Mouse (Mus musculus): ENCODE results near the gene Abcg1. TPM values are rescaled to one million over a fixed set of nuclear protein-coding genes. Genes with fewer than 3 reads are reported as not detected.
A peak's percentile ranks its signal among the peaks of the same experiment; 100 is the strongest.

Abcg1 gene
- total RNA-seq, 2 experiments from 2014 or later = 37.4 to 40.6 TPM

DNA sequence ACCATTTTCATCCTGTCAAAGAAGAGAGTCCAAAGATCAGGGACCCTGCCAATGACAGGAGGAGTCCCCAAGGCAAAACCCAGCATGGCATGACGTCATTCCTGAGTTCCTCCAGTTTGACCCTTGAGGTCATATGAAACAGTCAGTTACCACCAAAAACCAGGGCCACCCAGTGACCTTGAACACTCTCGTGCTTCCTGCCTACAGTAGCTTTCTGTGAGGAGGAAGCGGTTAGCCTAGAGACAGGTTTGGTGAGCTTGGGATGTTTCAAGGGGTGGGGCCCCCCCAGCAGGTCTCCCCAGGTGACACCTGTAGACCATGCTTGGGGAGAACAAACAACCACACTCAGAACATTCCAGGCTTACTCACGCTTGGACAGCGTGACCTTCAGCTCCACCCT, 20.1 kb downstream of the Abcg1 start:
- DNase-seq (ENCODE audit: low spot score in 2 of 2) = no peak

DNA sequence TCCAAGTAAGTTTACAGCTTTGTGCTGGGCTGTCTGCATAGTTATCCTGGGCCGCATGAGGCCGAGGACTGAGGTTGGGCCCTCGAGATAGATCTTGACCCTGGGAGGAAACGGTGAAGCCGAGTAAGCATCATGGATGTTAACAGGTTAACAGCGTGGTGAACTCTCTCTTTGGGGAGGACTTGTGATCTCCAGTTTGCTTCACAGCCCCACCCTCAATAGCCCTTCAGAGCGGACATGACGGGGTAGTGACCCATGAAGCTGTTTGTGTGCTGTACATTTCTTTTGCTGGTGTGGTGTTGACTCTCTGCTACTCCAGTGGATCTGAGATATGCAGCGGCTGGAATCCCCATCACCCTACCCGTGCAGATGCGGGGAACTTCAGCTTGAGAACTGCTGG, 21.1 kb downstream of the Abcg1 start:
- DNase-seq (ENCODE audit: low spot score in 2 of 2) = no peak

DNA sequence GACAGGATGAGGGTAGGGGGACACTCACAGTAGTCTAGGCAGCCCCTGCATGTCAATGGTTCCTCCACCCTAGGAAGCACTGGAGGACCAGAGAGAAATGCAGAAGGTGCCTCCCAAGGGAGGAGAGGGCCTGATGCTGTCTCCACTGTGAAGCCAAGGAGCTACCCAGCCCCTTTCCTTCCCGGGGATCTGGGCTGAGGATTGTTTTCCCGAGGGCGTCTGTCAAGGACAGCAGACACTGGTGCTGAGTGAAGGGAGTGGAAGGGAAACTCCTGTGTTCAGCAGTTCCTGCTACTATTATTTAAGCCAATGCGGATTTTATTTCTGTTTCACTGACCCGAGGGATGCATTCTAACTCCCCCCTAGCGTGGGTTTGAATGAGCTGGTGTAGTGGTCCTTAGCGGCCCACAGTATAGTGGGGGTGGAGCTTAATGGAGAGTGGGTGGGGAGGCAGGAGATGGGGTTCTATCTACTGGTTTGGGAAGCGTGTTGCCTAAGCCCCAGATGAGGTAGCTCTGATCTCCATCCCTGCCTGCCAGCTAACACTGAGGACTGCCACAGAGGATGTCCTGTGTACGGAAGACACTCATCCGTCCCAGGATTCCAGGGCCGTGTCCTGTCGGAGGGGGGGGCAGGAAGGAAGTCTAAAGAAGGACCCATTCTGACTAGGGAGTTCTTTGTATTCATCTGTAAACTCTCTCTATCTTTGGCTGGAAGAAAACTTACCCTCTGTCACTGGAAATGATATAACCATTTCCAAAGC, 21.8 kb downstream of the Abcg1 start:
- DNase-seq (ENCODE audit: low spot score in 2 of 2) = no peak

DNA sequence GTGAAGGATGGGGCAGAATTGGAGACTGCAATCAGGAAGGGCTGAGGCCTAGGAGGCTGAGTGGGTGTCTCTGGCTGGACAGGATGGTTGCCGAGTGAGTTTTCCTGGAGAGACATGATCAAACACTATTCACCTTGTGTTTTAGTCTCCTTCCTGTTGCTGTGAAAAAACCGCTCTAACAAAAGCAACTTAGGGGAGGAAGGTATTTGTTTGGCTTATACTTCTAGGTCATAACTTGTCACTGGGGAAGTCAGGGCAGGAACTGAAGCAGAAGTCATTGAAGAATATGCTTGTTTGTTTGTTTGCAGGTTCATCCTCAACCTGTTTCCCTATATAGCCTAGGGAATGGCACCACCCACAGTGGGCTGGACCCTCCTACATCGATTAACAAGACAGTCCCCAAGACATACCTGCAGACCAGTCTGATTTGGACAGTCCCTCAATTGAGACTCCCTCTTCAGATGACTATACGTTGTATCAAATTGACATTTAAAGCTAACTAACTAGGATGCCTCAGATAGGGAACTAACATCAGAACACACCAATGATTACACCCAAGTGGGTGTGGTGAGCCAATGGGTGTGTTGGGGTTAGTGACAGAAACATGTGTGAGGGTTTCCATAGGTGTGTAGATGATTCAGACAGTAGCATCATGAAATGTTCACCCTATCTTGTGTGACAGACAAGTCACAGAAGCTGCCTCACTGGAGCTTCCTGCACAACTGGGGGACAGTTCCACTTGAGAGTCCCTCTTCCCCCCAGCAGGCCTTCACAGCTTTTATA, 25.0 kb downstream of the Abcg1 start:
- DNase-seq (ENCODE audit: low spot score in 2 of 2) = no peak

DNA sequence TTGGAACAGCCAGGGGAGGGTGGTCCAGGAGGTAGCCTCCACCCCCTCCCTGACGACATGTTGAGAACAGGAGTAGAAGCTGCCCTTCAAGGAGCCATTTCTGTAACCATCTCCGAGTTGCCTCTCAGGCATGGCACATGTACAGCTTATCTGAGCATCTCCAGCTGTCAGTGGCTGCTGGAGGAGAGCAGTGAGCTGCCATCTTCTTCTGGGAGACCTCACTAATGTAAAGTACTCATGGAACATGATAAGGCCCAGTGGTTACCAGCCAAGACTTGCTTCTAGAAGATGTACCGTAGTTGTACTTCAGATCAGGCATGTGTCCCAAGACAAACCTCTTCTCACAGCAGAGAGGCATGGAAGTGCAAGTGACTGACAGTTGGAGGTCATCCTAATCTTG, 28.0 kb downstream of the Abcg1 start:
- DNase-seq (ENCODE audit: low spot score in 2 of 2) = no peak

DNA sequence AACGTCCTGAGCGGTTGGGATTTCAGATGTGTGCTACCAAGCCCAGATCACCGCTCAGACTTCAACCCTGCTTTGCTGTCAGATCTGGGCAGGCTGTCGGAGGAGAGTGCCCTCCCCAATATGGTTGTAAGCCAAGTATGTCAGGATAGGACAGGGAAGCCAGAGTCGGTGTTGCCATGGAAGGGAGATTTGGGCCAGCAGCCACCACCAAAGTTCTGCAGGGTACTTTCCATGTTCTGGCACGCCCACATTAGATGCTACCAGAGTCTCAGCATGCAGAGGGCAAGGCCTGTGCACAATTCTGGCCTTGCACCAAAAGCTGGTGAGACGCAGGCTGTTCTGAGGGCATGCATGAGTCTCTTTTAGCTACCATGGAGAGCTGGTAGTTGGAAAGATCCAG, 28.7 kb downstream of the Abcg1 start:
- DNase-seq (ENCODE audit: low spot score in 2 of 2) = peak; percentile 36 to 48

DNA sequence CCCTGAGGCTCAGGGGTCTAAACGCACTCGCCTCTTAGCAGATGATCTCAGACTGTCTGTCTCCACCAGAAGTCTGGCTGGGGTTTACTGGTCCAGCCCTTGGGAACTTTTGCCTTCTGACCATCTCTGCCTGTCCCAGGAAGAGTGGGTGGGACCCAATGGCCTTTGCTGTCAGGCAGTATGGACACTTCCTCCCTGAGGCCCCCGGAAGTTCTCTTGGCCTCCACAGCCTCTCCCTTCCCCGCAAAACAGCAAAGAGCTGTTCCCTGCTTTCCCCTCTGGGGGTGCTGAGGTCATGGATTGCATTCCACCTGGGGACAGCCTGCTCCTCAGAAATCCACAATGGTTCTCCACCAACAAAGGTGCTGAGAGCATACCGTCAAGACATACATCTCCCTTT, 31.2 kb downstream of the Abcg1 start:
- no peak for DNase-seq (ENCODE audit: low spot score in 2 of 2)

DNA sequence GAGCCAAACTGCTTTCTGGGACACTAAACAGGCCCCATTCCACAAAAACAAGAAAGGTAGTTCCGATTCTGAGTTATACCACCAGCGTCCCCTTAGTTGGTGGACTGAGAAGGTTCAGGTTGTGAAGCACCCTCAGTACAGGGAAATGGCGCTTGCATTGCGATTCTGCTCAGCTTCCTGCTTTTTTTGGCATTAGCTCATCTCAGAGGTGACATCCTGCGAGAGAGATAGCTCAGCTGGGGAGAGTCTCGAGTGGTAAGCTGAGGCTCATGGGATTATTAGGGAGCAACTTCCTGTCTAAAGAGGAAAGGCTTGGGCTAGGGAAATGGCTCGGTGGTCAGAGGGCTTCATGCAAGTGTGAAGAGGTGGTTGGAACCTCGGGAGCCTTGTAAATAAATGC, 32.4 kb downstream of the Abcg1 start:
- DNase-seq (ENCODE audit: low spot score in 2 of 2) = no peak

DNA sequence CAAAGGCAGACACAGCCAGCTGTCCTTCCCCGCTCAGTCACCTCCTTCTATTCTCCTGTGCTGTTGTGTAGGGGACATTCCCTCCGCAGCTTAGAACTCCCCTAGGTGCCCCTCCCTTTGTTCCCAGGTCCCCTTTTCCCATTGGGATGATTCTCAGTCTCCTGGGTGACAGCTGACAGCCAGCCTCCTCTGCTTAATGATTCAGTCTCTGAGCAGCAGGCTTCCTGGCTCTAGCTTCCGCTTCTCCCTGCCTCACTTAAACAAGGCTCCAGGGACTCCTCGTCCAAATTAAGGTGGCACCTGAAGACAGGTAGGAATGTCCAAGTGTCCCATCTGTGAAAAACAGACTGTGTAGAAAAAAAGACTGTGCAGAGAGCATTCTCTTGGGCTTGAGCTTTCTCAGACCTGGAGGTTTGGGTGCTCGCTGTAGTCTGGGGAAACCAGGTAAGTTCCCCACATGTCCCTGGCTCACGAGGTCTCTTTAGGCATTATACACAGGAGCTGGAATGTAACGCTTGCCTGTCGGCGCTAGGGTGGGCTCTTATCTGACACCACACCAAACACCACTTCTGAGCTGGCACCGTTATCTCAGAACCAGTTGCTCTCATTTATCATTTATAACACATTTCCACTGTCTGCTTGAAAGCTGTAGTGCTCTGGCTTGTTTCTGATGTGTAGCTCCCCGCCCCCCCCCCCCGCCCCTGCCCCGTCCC, 33.7 kb downstream of the Abcg1 start:
- peak in 1 of 2 experiments; percentile 36 for DNase-seq (ENCODE audit: low spot score in 2 of 2)

DNA sequence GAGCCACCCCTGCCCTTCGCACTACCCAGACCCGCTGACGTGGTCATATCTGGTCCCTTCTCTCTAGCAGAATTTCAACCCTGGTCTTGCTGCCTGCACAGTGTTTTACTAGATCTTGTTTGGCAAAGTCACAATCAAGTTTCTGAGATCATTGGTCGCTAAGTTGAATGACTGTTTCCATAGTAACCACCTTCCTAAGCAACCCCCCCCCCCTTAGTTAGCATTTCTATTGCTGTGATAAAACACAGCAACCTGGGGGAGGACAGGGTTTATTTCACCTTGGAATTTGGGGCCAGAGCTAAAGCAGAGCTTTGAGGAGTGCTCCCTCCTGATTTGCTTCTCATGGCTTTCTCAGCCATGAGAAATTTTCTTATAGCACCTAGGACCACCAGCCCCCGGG, 37.3 kb downstream of the Abcg1 start:
- DNase-seq (ENCODE audit: low spot score in 2 of 2) = no peak

DNA sequence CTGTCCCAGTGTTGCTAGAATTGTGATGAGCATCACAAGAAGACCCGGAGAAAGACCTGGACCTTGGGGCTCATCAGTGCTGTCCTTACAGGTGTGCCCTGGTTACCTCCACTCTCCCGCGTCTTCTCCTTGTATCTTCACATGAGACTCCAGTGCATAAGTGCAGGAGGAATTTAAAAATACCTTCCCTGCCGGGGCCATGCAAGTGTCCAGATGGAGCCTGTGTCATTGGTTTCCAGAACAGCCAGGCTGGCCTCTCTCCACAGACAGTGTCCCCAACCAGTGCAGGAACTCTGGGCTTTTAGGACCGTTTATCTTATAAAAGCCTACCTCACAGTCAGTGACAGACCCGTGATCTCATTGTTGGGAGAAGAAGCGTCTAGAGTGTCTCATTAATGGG, 38.1 kb downstream of the Abcg1 start:
- no peak for DNase-seq (ENCODE audit: low spot score in 2 of 2)

DNA sequence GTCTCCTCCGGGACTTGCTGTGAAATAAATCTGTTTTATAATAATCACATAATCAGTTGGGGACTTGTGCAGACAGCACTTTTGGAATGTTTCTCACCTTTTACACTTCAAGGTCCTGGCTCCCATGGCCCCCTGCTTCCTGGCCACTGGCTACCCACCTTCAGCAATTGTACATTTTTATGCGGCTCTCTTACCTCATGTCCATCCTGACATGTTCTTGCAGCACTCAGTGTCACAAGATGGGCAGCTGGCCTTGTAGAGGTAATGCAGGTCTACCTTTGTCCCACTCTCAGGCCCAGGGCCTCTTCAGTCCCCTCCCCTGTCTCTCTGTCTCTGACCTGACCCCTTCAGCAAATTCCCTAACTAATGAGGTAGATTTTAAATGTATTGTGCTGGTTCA, 39.4 kb downstream of the Abcg1 start:
- DNase-seq (ENCODE audit: low spot score in 2 of 2) = no peak

DNA sequence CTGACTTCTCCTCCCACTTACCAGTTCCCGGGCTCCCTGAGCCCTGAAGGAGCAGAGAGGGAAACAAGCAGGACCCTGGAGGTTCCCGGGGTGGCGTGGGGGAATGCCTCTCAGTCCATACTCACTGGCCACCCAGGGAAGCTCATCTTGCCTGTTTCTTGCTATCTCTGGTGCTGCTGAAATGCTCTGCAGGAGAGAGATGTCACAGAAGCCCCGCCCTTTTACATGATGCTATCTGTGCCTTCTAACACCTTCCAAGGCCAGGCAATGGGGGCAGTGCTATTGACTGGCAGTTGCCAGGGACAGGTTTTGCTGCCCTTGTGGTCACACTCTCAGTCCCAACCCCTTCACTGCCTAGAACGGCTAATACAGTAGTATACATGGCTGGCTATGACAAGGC, 41.3 kb downstream of the Abcg1 start:
- no peak for DNase-seq (ENCODE audit: low spot score in 2 of 2)

DNA sequence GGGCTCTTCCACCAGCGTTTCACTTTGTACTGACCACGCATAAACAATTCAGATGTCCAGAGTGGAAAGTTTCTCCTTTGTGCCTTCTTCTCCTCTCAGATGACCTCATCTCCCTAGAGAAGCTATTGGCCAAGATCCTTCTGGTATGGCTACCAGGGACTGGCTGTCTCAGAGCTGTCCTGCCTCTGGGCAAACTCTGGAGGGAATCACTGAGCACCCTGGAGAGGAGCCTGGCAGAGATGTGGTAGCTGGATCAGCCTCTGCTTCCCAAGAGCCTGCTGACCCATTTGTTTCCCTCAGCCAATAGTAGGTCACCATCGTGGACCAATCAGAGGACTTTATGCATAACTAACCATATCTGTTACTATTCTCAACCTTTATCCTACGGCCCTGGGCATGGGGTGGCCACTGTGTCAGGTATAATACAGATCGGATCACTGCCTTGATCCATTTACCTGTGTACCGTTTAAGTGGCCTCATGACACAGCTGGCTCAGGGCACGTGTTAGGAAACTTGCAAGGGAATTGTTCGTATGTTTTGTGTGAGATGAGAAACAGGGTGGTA, 45.6 kb downstream of the Abcg1 start:
- DNase-seq (ENCODE audit: low spot score in 2 of 2) = no peak

DNA sequence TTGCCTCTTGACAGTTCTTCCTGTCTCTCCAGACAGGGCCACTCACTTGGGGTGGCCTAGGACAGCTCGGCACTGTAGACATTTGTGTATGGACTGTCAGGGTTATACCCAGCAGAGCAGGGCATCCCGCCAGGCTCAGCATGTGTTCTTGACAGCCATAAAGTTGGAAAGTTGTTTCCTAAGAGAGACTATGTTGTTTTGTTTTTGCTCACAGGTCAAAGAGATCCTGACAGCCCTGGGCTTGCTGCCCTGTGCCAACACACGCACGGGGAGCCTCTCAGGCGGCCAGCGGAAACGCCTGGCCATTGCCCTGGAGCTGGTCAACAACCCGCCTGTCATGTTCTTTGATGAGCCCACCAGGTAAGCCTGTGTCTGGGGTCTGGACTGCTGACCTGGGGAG, 46.3 kb downstream of the Abcg1 start:
- DNase-seq (ENCODE audit: low spot score in 2 of 2) = no peak

DNA sequence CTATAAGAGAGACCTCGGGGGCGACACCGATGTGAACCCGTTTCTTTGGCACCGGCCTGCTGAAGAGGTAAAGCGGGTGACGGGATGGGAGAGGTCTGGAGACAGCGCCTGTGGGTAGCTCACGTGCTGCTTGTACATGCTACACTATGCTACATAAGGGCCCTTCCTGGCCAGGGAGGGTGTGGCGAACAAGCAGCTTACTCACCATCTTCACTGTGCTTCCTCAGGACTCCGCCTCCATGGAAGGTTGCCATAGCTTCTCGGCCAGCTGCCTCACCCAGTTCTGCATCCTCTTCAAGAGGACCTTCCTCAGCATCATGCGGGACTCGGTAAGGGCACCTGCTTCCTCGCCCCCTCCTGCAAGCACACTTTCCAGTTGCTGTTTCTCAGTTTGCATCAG, 50.9 kb downstream of the Abcg1 start:
- DNase-seq (ENCODE audit: low spot score in 2 of 2) = no peak

DNA sequence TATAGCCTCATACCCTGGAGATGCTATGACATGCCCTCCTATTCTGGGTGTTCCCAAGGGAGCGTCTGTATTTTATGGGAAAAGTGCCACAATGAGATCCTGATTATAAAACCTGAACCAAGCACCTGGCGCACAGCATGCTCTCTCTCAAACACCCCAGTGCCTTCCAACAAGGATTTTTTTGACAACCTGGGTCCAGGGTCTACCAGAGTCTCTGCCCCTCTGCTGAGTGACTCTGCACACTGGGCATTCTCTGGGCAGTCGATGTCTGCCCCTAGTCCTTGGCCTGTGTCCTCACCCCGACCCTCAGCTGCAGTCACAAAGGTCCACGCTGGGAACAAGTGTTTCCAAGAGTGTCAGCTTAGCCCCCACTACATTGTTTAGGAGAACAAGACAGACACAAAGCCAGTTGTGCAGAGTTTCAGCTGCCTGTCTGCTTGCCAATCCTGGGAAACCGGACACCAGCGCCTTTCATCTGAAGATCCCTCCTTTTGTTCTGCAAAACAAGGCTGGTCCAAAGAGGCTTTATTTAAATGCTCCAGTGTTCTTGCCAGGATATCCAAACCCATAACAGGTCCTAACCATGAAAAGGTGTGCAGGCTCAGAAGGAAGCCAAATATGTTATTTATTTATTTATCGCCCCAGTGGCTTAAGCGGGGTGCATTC, 55.8 kb downstream of the Abcg1 start:
- DNase-seq (ENCODE audit: low spot score in 2 of 2) = no peak

DNA sequence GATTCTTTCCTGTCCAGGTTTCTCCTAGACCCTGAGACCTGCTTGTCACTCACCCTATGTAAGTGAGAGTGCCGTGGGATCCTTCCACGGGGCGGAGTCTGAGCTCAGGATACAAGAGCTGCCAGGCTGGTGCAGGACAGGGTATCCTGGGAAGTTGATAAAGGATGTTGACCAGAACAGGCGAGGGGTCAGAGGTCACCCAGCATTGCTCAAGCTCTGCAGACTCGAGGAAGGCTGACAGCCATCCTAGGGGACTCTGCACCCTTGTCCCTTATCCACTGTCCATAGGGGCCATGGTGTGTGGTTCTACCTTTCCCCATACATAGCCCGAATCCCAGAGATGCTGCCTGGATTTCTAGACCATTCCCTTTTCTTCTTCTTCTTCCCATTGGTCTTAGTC, 58.6 kb downstream of the Abcg1 start:
- DNase-seq (ENCODE audit: low spot score in 2 of 2) = no peak

DNA sequence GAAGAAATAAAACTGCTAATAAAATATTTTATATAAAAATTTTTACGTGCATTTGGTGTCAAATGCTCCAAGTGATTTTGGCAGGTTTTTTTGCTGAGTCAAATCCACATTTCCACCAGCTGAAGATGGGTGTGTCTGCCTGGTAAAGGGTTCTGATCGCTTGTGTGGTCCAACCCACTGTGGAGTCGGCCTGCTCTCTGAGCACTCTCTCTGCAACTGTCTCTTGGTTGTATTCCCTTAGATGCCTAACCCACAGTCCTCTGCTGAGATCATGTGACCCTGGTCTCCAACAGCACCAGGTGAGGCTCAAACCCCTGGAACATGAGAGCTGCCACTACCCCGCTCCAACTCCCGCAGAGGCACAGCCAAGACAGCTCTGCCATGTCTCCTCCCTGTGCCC, 60.5 kb downstream of the Abcg1 start:
- DNase-seq (ENCODE audit: low spot score in 2 of 2) = no peak

DNA sequence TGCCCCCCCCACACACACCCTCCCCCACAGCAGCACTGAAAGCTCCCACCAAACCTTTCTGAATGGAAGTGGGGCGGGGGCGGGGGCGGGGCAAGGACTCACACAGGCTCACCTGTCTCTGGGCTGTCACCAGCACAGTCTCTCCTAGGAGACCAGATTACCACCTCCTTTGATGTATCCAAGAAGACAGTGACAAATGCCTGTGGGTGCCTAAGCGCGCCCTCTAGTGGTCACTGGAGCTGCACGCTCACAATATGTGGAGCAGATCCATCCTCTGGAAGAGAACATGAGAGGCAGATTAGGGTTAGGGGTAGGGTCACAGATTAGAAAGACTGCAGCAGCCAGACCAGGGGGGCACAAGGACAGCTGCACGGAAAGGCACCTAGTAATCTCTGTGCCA, 62.0 kb downstream of the Abcg1 start:
- peak; percentile 70 to 83 for DNase-seq (ENCODE audit: low spot score in 2 of 2)

DNA sequence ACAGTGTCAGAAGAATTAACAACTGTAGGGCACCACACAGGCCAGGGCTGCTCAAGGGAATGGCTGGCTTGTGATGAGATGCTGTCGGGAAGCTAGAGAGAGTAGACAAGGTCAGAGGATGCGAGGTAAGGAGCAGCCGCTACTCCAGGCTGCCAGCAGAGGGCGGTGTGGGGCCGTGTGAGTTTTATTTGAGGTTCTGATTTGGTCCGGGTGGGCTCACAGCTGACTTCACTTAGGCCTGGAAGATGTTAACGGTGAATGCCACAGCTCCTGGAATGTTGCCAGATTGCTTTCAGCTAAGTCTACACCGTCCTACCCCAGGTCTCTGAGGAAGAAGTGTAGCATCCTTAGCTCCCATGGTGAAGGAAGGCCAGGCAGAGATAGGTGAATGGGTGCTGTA, 64.5 kb downstream of the Abcg1 start:
- DNase-seq (ENCODE audit: low spot score in 2 of 2) = peak in 1 of 2 experiments; percentile 45
